Mouse (Mus musculus): Measurements from ENCODE around the gene Myo1c. TPM values are rescaled to one million over a fixed set of nuclear protein-coding genes. Genes with fewer than 3 reads are reported as not detected.
"Not testable (repeated sequence)": the region's sequence is repeated elsewhere in the genome, so short reads cannot be mapped to it uniquely, and the experiment has no call there.

Gene Myo1c
- polyA plus RNA-seq, 1 experiment: 69.2 TPM

GRCm38 (mm10) chr11:75688132-75688531, 37.8 kb downstream of the Myo1c start:
- WGBS: 83% methylated on average over 2 of the region's 2 CpGs
- TF ChIP-seq CTCF (IDR thresholded peaks at IDR 0.05; ENCODE audit: control insufficient read depth, insufficient read depth, low read length) (no peak), POLR2A (IDR thresholded peaks at IDR 0.05; ENCODE audit: borderline replicate concordance, control insufficient read depth, low read depth, low read length) (no peak)
- Histone ChIP-seq H3K4me1 (ENCODE audit: control insufficient read depth, insufficient read depth, low read length) (no peaks in the 10 kb centered on the region; the same call in 1 of the 2 replicates), H3K4me3 (replicated peaks; ENCODE audit: control insufficient read depth, low read depth, low read length) (no peak overlapping the region), H3K27ac (ENCODE audit: control insufficient read depth, insufficient read depth, low read depth, low read length, poor library complexity) (no peak overlapping the region)

GRCm38 (mm10) chr11:75689977-75690376, 39.7 kb downstream of the Myo1c start:
- H3K4me1 ChIP-seq (ENCODE audit: control insufficient read depth, insufficient read depth, low read length): no peaks in the 10 kb centered on the region; the same call in 1 of the 2 replicates
- WGBS: 70% methylated on average over 1 of the region's 1 CpGs
- TF ChIP-seq POLR2A (IDR thresholded peaks at IDR 0.05; ENCODE audit: borderline replicate concordance, control insufficient read depth, low read depth, low read length): no peak
- TF ChIP-seq CTCF (IDR thresholded peaks at IDR 0.05; ENCODE audit: control insufficient read depth, insufficient read depth, low read length): no peak
- no peak overlapping the region for H3K4me3 ChIP-seq (replicated peaks; ENCODE audit: control insufficient read depth, low read depth, low read length)
- no peak overlapping the region for H3K27ac ChIP-seq (ENCODE audit: control insufficient read depth, insufficient read depth, low read depth, low read length, poor library complexity)

GRCm38 (mm10) chr11:75691047-75691446, 40.7 kb downstream of the Myo1c start:
- H3K27ac ChIP-seq (ENCODE audit: control insufficient read depth, insufficient read depth, low read depth, low read length, poor library complexity): no peak overlapping the region
- no peaks in the 10 kb centered on the region; the same call in 1 of the 2 replicates for H3K4me1 ChIP-seq (ENCODE audit: control insufficient read depth, insufficient read depth, low read length)
- no peak for TF ChIP-seq CTCF (IDR thresholded peaks at IDR 0.05; ENCODE audit: control insufficient read depth, insufficient read depth, low read length)
- no peak for TF ChIP-seq POLR2A (IDR thresholded peaks at IDR 0.05; ENCODE audit: borderline replicate concordance, control insufficient read depth, low read depth, low read length)
- H3K4me3 ChIP-seq (replicated peaks; ENCODE audit: control insufficient read depth, low read depth, low read length): no peak overlapping the region

- WGBS: 92% methylated on average over 5 of the region's 5 CpGs
- TF ChIP-seq CTCF (IDR thresholded peaks at IDR 0.05; ENCODE audit: control insufficient read depth, insufficient read depth, low read length) (no peak), POLR2A (IDR thresholded peaks at IDR 0.05; ENCODE audit: borderline replicate concordance, control insufficient read depth, low read depth, low read length) (no peak)
- H3K4me1 ChIP-seq (ENCODE audit: control insufficient read depth, insufficient read depth, low read length): no peaks in the 10 kb centered on the region; the same call in 1 of the 2 replicates
- H3K4me3 ChIP-seq (replicated peaks; ENCODE audit: control insufficient read depth, low read depth, low read length): no peak overlapping the region
- H3K27ac ChIP-seq (ENCODE audit: control insufficient read depth, insufficient read depth, low read depth, low read length, poor library complexity): no peak overlapping the region
Measured at GRCm38 (mm10) chr11:75693570-75693969, 43.3 kb downstream of the Myo1c start.

- not testable (repeated sequence) for H3K27ac ChIP-seq (ENCODE audit: control insufficient read depth, insufficient read depth, low read depth, low read length, poor library complexity); H3K4me1 ChIP-seq (ENCODE audit: control insufficient read depth, insufficient read depth, low read length); H3K4me3 ChIP-seq (replicated peaks; ENCODE audit: control insufficient read depth, low read depth, low read length)
- WGBS: 91% methylated on average over 3 of the region's 3 CpGs
Measured at GRCm38 (mm10) chr11:75697464-75697863, 47.2 kb downstream of the Myo1c start.

- TF ChIP-seq POLR2A (IDR thresholded peaks at IDR 0.05; ENCODE audit: borderline replicate concordance, control insufficient read depth, low read depth, low read length) (no peak), CTCF (IDR thresholded peaks at IDR 0.05; ENCODE audit: control insufficient read depth, insufficient read depth, low read length) (no peak)
- Histone ChIP-seq H3K27ac (ENCODE audit: control insufficient read depth, insufficient read depth, low read depth, low read length, poor library complexity) (no peak overlapping the region), H3K4me1 (ENCODE audit: control insufficient read depth, insufficient read depth, low read length) (no peaks in the 10 kb centered on the region), H3K4me3 (replicated peaks; ENCODE audit: control insufficient read depth, low read depth, low read length) (no peak overlapping the region)
- 94% methylated on average over 5 of the region's 5 CpGs for WGBS
Measured at GRCm38 (mm10) chr11:75700557-75700956, 50.3 kb downstream of the Myo1c start.

- 93% methylated on average over 6 of the region's 6 CpGs for WGBS
- Histone ChIP-seq H3K27ac (ENCODE audit: control insufficient read depth, insufficient read depth, low read depth, low read length, poor library complexity) (no peak overlapping the region), H3K4me1 (ENCODE audit: control insufficient read depth, insufficient read depth, low read length) (no peaks in the 10 kb centered on the region), H3K4me3 (replicated peaks; ENCODE audit: control insufficient read depth, low read depth, low read length) (no peak overlapping the region)
- no peak for TF ChIP-seq POLR2A (IDR thresholded peaks at IDR 0.05; ENCODE audit: borderline replicate concordance, control insufficient read depth, low read depth, low read length)
- no peak for TF ChIP-seq CTCF (IDR thresholded peaks at IDR 0.05; ENCODE audit: control insufficient read depth, insufficient read depth, low read length)
Measured at GRCm38 (mm10) chr11:75702761-75703160, 52.5 kb downstream of the Myo1c start.

- Histone ChIP-seq H3K4me3 (replicated peaks; ENCODE audit: control insufficient read depth, low read depth, low read length) (no peak overlapping the region), H3K4me1 (ENCODE audit: control insufficient read depth, insufficient read depth, low read length) (no peaks in the 10 kb centered on the region), H3K27ac (ENCODE audit: control insufficient read depth, insufficient read depth, low read depth, low read length, poor library complexity) (no peak overlapping the region)
- WGBS: 89% methylated on average over 2 of the region's 2 CpGs
- TF ChIP-seq CTCF (IDR thresholded peaks at IDR 0.05; ENCODE audit: control insufficient read depth, insufficient read depth, low read length) (no peak), POLR2A (IDR thresholded peaks at IDR 0.05; ENCODE audit: borderline replicate concordance, control insufficient read depth, low read depth, low read length) (no peak)
Measured at GRCm38 (mm10) chr11:75703748-75704147, 53.4 kb downstream of the Myo1c start.

GRCm38 (mm10) chr11:75713949-75714348, 63.6 kb downstream of the Myo1c start:
- H3K4me3 ChIP-seq (replicated peaks; ENCODE audit: control insufficient read depth, low read depth, low read length): no peak overlapping the region
- no peak for TF ChIP-seq POLR2A (IDR thresholded peaks at IDR 0.05; ENCODE audit: borderline replicate concordance, control insufficient read depth, low read depth, low read length)
- no peak for TF ChIP-seq CTCF (IDR thresholded peaks at IDR 0.05; ENCODE audit: control insufficient read depth, insufficient read depth, low read length)
- H3K4me1 ChIP-seq (ENCODE audit: control insufficient read depth, insufficient read depth, low read length): no peaks in the 10 kb centered on the region
- no peak overlapping the region for H3K27ac ChIP-seq (ENCODE audit: control insufficient read depth, insufficient read depth, low read depth, low read length, poor library complexity)
- 80% methylated on average over 1 of the region's 1 CpGs for WGBS

Measured in bone marrow, adult 2 months (tissue).